Mouse (Mus musculus) left cerebral cortex, postnatal 25 days (tissue): Measurements from ENCODE around the gene Mgat4a. TPM values are rescaled to one million over a fixed set of nuclear protein-coding genes. Genes with fewer than 3 reads are reported as not detected.
A peak's percentile ranks its signal among the peaks of the same experiment; 100 is the strongest.
"Not testable (repeated sequence)": the region's sequence is repeated elsewhere in the genome, so short reads cannot be mapped to it uniquely, and the experiment has no call there.

ENCODE experiments used
- DNase-seq, 2 experiments: peaks; one replicate each; pipeline ENCODE4 v3.0.0; 2022; ENCODE audit warnings: low spot score in 2 of 2, mixed read lengths in 1 of 2
- intact Hi-C: fragments of 180-260 bp; cut with DNase I; formaldehyde crosslinking; loops from one replicate; pipeline ENCODE4 v1.15.1; 2025
- total RNA-seq, 2 experiments: library from RNA; stranded (reverse); gene quantifications; 2 replicates each; pipeline ENCODE4 v1.2.3; 2021

Gene Mgat4a
- total RNA-seq, 2 experiments from 2014 or later: 29.4 to 33.0 TPM

DNA sequence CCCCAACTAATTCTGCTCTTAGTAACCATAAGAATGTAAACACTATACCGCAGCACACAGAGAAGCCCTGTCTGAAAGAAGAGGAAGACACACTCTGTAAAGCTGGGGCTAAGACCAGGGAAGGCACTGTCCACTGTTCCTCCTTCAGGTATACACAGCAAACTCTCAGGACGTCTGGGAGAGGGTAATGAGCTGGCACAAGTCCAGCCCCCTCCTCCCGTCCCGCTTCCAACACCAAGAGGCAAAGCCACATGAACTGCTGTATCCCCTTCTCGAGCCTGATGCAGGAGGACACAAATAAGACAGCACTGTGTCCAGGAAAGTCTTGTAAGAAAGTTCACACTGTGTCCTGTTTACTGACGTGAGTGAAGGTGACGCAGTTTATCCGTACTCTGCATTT is 40.1 kb downstream of the Mgat4a start:
- no peak for DNase-seq
- intact Hi-C loops: no loop called here

DNA sequence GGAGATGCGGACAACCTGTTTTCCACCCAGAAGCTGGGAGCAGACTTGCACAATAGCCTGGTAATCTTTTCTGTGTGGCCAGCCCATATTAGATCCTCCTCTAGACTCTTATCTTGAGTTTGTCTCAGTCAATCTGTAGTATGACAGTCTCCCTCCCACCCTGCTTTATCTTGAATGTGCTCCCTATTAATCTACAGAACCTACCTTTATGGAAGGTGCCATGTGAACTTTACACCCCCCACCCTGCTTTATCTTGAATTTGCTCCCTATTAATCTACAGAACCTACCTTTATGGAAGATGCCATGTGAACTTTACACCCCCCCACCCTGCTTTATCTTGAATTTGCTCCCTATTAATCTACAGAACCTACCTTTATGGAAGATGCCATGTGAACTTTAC is 41.4 kb downstream of the Mgat4a start:
- DNase-seq, intact Hi-C loops: not testable (repeated sequence)

DNA sequence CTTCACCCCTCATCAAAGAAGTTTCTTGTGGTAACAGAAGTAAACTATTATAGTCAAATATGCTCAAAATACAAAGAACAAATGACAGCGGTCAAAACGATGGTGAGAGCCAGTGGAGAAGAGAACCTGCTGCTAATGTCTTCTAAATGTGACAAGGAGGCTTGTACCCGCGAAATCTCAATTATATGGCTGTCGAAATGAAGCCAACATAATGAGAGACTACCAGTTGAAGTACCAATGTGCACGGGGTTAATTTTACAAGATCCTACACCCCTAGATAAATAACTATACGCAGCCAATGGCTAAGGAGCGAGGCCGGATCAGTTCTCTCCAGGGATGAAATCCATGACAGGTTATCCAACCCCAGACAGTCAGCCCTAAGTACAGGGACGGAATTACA is 41.9 kb downstream of the Mgat4a start:
- intact Hi-C loops: no loop called here
- no peak for DNase-seq

DNA sequence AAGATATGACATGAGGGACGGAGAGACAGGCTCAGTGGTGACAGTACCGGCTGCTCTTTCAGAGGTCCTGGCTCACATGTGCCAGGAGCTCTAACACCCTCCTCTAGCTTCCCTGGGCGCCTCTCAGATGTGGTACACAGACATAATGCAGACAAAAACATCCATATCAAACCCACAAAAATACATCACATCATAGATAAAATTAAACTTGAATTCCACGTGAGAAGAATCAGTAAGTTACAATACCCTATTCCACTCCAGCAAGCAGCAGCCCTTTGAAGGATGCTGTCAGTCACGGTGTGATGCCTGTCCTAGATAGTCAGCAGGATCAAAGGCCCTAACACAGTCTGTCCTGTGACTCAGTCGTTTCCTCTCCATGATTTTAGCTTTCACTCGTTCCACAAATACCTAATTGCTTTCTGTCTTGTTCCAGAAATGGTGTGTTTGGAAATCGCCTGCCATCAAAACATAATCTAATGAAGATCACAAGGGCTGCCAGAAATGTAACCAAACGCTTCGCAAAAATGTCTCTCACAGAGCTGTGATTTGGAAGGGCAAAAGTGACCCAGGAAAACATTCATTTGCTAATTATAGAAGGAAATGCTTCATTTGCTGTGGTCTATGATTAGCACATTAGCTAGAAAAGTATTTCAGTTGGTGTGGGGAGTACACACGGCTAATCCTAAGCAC is 44.1 kb downstream of the Mgat4a start:
- intact Hi-C loops: no loop called here
- DNase-seq: no peak

DNA sequence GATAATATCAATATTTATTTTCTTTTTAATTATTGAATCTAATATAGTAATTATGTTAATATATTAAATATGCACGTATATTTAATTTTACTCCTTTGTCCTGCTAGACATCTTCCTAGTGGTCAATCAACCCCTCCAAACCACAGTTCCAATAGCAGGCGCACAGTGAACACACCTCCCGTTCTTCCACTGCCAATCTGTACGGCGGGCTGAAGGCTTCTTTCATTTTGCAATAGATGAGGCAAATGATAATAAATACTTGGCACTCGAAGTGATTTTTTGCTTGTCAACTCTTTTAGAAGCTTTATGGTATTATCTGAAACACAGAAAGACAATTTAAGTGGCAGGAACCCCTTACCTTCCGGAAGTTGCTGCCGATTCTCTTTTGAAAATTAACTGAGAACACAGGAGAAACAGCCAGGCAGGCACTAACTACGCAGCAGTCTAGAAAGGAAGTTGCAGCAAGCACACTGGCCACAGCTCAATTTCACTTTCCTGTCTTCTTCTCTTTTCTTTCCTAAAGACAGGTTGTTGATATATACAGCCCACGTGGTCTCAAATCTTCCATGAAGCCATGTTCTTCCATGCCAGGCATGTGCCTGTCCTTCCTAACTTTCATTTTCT is 45.0 kb downstream of the Mgat4a start:
- intact Hi-C loops: no loop called here
- DNase-seq: no peak

DNA sequence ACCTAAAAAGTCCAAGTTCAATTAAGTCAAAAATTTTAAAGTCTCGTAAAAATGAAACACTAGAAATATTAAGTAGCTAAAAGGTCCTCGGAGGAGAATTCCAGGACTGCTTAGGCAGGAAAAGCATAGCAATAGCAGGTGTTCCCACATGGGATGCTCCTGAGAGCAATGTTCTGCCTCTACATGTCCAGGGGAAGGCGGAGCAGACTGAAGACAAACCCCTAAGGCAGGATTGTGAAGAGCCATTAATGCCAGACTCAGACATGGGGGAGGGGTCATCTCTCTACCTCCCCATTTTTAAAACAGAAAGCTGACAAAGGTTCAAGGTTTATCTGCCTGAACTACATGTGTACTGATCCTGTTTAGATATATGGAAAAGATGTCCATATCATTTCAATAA is 45.7 kb downstream of the Mgat4a start:
- DNase-seq: no peak
- intact Hi-C loops: no loop called here

DNA sequence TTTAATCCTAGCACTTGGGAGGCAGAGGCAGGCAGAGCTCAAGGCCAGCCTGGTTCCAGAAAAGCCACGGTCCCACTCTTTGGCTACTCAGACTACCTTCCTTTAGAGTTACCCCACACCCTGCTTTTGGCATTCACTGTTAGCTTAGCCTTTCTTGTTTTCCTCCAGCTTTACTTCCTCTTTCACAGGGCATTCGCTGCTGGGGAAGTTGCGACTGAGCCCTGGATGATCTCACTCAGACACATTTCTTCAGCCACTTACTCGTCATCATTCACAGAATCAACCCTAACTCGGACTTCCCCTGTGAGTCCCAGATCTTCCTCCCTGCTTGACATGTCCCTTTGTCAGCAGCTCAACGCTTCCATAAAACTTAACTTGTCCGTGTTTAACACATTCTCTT is 49.1 kb downstream of the Mgat4a start:
- DNase-seq: peak in 1 of 2 experiments; percentile 42
- intact Hi-C loops: no loop called here

DNA sequence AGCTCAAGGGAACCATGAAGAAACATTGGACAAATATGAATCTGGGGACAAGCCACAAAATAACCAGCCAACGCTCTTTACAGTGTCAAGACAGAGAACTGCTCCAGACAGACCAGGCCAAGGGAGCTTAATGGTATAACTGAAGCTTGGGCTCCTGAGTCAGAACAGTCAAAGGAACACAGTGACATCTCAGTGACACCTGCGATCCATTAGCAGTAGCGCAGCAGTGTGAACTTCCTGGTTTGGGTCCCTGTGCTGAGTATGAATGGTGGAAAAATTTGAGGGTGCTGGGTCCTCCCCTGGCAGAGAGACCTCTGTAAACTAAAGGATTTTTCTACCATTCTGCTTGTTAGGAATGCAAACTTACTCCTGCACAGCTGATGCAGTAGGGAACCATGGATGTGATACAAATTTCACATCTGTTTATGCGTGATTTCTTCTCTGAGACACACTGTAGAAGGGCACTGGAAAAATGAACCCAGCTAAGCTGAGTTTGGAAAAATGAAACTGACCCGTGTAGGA is 50.1 kb downstream of the Mgat4a start:
- intact Hi-C loops: no loop called here
- DNase-seq: no peak

DNA sequence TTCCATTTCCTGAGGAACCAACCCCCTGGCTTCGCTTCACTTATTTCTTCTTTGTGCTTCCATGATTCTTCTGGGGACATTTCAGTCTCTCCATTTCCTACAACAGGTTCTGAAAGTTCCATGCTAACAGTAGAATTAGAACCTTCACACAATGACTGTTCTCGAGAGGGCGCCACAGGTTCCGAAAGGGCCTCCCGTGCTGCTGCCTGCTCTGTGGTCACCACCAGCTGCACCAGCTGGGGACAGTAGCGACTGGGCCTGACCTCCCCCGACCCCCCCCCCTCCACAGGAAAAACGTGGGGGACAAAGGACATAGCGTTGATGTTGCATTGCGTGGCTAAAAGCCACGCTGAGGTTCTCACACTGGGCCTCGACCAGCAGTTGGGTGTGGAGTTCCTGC is 52.3 kb downstream of the Mgat4a start:
- intact Hi-C loops: no loop called here
- DNase-seq: no peak

DNA sequence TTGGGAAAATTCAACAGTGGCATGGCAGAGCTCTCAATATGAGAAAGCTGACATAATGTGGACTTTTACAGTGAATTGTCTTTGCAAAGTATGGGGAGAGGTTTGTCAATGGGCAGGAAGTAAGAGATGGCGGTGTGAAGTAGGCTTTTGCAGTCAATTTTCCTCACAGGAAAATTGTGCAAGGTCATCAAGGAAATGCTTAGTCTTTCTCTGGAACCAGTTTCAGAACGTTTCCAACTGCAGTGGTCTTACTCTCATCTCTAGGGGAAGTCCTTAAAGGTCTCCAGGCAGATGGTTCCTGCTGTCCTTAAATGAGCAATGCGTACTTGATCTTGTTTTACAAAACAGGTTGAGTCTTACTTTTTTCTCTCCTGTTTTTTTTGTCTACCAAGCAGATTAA is 53.8 kb downstream of the Mgat4a start:
- no peak for DNase-seq
- intact Hi-C loops: no loop called here

DNA sequence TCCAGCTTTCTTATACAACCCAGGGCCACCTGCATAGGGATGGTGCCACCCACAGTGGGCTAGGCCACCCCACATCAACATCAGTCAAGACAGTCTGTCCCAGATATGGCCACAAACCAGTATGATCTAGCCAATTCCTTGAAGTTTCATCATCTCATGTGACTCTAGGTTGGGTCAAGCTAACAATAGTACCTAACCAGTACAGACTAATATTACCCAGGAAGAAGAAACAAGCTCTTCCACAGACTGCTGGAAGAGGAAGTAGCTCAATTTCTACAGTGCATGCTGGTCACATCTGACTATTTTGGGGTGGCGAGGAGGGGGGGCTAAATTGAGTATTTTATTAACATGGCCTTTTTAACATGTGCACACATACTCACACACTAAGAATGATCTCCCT is 54.4 kb downstream of the Mgat4a start:
- DNase-seq: no peak
- intact Hi-C loops: no loop called here

DNA sequence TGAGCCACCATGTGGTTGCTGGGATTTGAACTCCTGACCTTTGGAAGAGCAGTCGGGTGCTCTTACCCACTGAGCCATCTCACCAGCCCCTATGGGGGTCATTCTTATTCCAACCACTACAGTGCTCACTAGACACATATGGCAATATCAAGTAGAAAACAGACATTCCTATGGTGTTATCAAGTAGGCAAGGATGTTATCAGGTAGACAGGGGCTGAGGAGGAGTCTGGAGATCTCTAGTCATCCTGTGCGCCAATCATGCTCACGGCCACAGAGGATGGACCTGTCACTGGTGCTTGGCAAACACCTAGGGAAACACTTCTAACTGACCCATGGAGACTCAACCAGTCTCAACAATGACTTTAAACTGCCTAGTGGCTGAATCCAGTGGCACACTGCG is 56.2 kb downstream of the Mgat4a start:
- intact Hi-C loops: no loop called here
- DNase-seq: no peak

DNA sequence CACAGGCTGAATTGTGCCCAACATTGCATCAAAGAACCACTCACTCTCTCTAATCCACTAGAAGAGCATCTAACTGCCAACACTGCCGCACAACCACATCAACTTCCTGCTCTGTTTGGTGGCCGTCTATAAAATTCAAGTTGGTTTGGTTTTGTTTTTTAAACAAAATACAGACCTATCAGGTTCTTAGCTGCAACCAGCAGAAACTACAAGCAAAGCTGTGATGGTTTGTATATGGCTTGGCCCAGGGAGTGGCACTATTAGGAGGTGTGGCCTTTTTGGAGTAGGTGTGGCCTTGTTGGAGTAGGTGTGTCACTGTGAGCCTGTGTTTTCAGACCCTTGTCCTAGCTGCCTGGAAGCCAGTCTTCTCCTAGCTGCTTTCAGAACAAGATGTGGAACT is 59.5 kb downstream of the Mgat4a start:
- intact Hi-C loops: no loop called here
- no peak for DNase-seq

DNA sequence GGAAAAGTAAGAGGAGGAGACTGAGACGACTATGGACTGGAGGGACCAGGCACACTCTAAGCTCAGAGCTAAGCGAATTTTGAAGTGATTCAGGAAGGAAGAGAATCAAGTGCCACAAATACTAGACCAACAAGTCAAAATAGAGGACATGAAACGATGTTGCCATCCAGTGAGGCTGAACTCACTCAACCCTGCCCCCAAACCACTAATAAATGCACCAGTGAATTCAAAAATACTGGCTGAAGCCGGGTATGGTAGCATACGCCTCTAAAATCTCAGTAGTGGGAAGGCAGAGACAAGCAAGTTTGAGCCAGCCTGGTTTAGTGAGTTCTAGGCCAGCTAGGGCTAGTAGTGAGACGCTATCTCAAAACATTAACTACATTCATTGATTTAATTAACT is 60.1 kb downstream of the Mgat4a start:
- intact Hi-C loops: no loop called here
- no peak for DNase-seq

DNA sequence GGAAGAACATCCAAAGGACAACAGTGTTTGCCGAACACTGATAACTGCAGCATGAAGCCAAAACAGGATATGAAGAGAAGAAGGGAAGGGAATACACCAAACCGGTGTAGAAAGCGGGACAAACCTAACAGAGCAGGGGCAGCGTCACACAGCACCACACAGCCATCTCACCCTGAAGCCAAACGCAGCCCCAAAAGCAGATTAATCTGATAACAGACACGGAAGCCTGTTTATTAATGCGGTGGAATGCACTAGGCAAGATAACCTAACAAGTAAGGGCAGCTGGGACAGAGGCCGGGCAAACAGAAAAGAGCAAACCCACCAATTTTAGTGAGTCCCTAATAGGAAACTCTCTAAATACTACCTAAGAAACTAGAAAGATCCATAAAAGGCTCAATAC is 61.1 kb downstream of the Mgat4a start:
- intact Hi-C loops: no loop called here
- no peak for DNase-seq

DNA sequence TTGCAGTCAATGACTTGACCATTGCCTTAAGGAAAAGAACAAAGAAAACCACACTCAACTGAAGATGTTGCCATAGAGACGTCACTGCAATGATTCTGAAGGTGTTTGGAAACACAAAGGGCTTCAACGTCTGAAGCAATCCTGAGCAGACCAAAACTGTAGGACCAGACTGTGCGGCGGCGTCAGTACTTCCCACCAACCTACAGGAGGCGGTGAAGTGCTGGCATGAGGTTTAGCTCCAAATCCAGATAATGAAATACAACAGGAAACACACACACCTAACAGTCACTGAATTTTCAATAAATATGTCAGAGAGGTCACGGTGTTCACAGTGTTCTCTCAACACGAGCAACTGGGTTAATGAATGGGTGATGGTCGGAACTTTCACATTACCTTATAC is 61.7 kb downstream of the Mgat4a start:
- intact Hi-C loops: no loop called here
- DNase-seq: peak in 1 of 2 experiments; percentile 52

DNA sequence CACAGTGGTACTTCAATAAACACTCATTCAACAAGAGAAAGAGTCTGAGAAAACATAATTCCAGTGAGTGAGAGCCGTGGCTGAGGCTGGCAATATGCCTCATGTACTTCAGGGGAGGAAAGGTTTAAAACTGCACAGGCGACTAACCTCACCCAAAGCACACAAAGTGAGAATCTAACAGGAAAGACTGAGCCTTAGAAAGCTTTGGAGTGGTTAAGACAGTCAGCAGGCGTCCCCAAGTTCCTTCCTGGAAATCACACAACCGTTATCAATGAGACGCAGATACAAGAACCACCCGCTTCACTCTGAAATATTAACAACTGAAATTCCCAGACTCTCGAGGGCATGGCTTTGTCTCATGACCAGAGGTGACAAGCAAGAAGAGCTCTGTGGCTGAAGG is 62.4 kb downstream of the Mgat4a start:
- DNase-seq: no peak
- intact Hi-C loops: no loop called here

DNA sequence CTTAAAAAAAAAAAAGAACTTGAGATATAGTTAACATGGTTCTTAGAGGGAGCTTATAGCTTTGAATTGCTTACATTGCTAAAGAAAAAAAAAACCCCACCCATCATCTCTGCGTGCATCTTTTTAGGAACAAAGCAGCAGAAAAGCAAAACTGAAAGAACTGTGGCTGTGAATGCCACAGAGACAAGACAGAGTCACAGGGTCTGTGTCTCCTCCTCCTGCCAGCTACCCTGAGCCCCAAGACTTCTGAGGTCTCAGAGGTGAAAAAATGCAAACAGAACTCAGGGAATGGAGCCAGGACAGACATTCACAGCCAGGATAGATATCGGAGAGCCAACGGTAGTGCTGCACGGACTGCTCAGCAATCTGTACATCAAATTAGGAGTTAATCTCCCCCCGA is 62.9 kb downstream of the Mgat4a start:
- intact Hi-C loops: no loop called here
- no peak for DNase-seq

DNA sequence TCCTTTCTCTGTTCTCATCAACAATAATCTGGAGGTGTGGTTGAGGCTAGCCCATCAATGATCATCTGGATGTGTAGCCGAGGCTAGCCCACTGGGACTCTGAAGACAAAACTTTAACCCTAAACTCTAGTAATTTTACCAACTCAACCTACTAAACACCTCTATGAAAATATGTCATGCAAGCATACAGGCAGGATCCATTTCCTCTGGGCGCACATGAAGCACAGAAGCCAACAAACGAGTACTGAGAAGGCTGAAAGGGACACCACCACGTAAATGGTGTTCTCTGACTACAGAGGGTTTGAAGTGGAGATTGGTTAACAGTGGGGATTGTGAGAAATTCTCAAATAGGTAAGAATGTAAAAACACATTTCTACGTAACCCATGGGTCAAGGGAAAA is 63.6 kb downstream of the Mgat4a start:
- no peak for DNase-seq
- intact Hi-C loops: no loop called here

DNA sequence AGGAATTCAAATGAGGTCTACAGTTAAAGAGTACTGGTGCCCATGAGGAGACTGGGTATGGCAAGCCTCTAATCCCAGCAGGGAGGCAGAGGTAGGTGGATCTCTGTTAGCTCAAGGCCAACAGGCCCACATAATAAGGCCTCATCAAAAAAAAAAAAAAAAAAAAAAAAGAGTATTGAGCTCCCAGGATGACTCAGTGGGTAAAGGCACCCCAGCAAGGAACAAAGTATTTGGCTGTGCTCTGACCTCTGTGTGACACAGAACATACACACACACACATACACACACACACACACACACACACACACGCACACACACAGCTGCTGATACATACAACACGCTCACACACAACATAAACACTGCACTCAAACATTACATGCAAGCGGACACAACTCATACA is 65.5 kb downstream of the Mgat4a start:
- no peak for DNase-seq

DNA sequence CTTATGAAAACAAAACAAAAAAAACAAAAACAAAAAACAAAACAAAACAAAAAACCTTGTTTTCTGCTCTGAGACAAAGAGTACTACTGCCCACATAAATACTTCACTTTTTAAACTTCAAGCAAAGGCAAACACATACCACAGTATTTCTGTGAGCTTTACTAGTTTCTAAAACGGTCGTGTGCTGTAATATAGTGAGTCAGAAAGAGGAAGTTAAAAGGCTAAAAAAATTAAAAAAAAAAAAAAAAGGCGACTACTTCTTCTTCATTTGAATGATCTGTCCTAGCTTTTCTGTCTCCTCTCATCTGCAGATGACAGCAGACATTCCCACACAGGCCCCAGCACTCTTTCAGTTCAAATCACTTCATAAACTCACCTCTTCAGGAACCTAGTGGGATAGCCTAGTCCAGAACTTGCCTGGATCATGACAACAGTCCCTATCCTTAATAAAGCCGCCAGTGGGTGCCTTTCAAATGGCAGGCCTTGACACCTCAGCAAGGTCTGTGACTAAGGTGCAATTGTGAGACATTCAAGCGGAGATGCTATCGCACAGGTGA is 66.1 kb downstream of the Mgat4a start:
- DNase-seq: no peak
- intact Hi-C loops: loop anchor here (5.0 kb wide), 1 partner anchor 163 kb away; no protein-coding TSS in a partner anchor

More for the DNA sequence above, 65.5 kb downstream of the Mgat4a start:
- intact Hi-C loops: no loop called here
